Mouse (Mus musculus): ENCODE measurements around the gene Wdfy2. TPM values are rescaled to one million over a fixed set of nuclear protein-coding genes. Genes with fewer than 3 reads are reported as not detected.
"Not testable (repeated sequence)": the region's sequence is repeated elsewhere in the genome, so short reads cannot be mapped to it uniquely, and the experiment has no call there.

Wdfy2 gene
- polyA plus RNA-seq, 1 experiment, result 9.5 TPM

DNA sequence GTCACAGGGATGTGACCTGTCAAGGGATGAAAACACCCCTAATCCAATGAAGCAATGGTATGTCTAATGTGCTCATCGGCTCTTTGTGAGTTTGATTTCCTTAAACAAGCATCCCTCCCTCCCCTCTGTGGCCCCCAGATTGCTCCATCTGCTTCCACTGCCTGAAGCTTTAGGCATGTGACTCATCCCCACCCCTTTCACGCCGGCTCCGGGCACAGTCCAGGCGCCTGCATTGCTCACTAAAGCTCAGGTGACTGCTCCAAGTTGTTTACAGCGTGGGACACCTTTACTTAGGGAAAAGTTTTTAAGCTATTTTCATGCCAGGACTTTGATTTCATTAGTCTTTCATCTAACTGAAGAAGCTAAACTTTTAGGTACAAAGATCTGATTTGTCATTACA is 22.9 kb upstream of the Wdfy2 start:
- Histone ChIP-seq H3K4me3 (replicated peaks; ENCODE audit: extremely low read depth, low read depth, low read length) (no peak overlapping the region), H3K4me1 (ENCODE audit: control insufficient read depth, insufficient read depth, low read length) (no peaks in the 10 kb centered on the region)
- no peak for TF ChIP-seq POLR2A (IDR thresholded peaks at IDR 0.05; ENCODE audit: borderline replicate concordance, extremely low read depth, low read depth, low read length)
- no peak for TF ChIP-seq CTCF (IDR thresholded peaks at IDR 0.05; ENCODE audit: insufficient read depth, low read length)
- WGBS, result 69% methylated on average over 6 of the region's 6 CpGs
- no peak for DNase-seq

DNA sequence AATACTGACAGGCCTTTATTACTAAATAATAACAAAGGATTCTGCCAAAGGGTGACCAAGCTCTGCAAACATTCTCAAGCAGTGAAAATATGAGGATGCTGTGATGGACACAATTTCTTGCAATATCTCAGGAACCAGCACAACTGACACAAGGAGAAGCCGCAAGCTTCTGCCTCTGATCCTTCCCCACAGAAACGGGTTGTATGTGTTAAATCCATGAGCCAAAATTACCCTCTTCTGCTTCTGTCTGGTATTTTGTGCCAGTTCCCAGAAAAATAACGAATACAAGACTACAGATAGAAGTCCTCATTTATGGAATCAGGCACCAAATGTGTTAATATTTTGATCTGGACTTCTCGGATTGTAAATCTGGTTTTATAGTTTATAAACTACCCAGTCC is 20.7 kb upstream of the Wdfy2 start:
- no peak for DNase-seq
- H3K4me1 ChIP-seq (ENCODE audit: control insufficient read depth, insufficient read depth, low read length), result no peaks in the 10 kb centered on the region
- 80% methylated on average over 4 of the region's 4 CpGs for WGBS
- TF ChIP-seq CTCF (IDR thresholded peaks at IDR 0.05; ENCODE audit: insufficient read depth, low read length), result no peak
- no peak for TF ChIP-seq POLR2A (IDR thresholded peaks at IDR 0.05; ENCODE audit: borderline replicate concordance, extremely low read depth, low read depth, low read length)
- no peak overlapping the region for H3K4me3 ChIP-seq (replicated peaks; ENCODE audit: extremely low read depth, low read depth, low read length)

DNA sequence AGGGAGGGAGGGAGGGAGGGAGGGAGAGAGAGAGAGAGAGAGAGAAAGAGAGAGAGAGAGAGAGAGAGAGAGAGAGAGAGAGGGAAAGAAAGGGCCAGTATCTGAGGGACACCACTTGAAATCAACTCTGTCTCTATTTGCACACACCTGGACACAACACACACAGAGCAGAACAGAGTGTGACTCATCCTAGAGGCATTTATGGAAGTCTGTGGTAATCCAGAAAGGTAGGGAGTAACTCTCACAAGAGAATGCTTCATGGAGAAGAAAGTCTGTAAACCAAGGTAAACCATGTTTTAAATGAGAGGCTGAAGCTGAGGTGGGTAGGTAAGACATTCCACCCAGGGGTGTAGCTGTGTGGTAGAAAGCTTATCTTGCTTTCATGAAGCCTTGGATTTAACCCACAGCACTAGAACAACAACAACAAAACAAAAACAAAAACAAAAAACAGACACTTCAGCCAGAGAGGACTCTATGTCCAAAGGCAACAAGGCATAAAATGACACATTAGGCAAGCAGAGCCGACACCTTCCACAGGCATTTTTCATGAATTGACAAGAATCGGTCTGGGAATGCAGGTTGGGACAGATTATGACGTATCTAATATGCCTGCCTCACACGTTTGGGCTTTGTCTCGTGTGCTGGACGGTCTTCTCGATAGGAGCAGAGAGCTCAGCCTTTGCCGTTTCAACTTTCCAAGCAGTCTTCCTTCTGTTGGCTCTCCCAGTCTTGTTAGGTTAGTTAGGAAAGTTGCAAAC is 11.7 kb upstream of the Wdfy2 start:
- Histone ChIP-seq H3K4me3 (replicated peaks; ENCODE audit: extremely low read depth, low read depth, low read length) (no peak overlapping the region), H3K4me1 (ENCODE audit: control insufficient read depth, insufficient read depth, low read length) (no peaks in the 10 kb centered on the region)
- TF ChIP-seq CTCF (IDR thresholded peaks at IDR 0.05; ENCODE audit: insufficient read depth, low read length) (no peak), POLR2A (IDR thresholded peaks at IDR 0.05; ENCODE audit: borderline replicate concordance, extremely low read depth, low read depth, low read length) (no peak)
- no peak for DNase-seq
- WGBS, result 70% methylated on average over 8 of the region's 8 CpGs

DNA sequence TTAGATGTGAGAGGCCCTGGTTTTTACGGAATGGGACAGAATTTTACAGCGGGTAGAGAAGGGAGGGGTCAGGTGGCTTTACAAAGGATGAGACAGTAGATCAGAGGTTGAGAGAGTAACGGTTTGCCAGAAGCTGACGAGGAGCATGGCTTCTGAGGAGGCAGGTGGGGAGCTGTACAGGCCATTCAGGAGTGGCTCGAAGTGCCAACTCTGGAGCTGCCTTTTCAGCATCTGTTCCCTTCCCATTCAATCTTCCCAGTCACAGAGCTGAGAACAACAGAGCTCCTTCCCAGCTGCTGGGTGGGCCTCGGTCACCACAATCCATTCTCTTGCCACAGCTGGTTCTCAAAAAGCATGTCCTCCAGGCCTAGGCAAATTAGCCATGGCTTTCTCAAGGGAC is 8.2 kb upstream of the Wdfy2 start:
- H3K4me1 ChIP-seq (ENCODE audit: control insufficient read depth, insufficient read depth, low read length), result no peaks in the 10 kb centered on the region
- no peak for DNase-seq
- no peak overlapping the region for H3K4me3 ChIP-seq (replicated peaks; ENCODE audit: extremely low read depth, low read depth, low read length)
- TF ChIP-seq POLR2A (IDR thresholded peaks at IDR 0.05; ENCODE audit: borderline replicate concordance, extremely low read depth, low read depth, low read length) (no peak), CTCF (IDR thresholded peaks at IDR 0.05; ENCODE audit: insufficient read depth, low read length) (no peak)
- WGBS, result 62% methylated on average over 6 of the region's 6 CpGs

DNA sequence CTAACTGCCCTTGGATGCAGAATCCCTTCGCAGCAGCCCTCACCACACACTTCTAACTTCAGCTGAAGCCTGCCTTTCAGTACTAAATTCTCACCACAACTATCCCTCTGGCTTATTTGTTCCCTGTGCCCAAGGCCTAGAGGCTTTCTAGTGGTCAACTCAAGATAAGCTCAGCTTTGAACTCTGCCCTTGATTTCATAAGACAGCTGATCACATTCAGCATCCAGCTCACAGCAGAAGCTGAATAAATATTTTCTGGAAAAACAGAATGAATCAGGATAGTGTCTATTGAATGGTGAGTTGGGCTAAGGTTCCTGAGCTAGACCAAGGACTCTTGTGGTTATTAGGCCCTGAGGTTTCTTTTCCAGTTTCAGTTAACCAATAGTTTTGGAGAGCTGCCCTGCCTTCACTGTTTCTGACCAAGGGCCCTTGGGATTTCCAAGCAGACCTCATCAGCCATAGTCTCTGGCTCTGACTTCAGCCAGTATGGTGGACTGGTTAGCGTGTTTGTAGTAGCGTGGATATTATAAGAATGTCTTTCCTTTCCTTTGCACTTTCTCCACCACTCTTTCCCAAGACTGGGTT is 5.7 kb upstream of the Wdfy2 start:
- 91% methylated on average over 3 of the region's 3 CpGs for WGBS

DNA sequence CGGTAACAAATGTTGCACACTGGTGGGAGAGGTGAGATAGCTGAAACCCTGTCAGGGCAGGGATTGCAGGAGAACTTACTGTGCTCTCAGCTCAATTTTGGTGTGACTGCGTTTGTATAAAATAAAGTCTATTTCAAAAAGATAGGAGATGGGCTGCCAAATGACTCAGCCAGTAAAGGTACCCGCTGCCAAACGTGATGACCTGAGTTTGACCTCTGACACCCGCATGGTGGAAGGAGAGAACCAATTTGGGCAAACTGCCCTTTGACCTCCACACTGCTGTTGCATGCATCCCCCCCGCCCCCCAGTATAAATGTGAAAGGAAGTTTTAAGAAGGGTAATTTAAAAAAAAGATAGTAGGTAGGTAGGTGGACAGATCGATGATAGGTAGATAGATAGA is 4.4 kb upstream of the Wdfy2 start:
- TF ChIP-seq CTCF (IDR thresholded peaks at IDR 0.05; ENCODE audit: insufficient read depth, low read length) (no peak), POLR2A (IDR thresholded peaks at IDR 0.05; ENCODE audit: borderline replicate concordance, extremely low read depth, low read depth, low read length) (no peak)
- 73% methylated on average over 7 of the region's 7 CpGs for WGBS
- no peak for DNase-seq
- no peak overlapping the region for H3K4me3 ChIP-seq (replicated peaks; ENCODE audit: extremely low read depth, low read depth, low read length)
- no peaks in the 10 kb centered on the region for H3K4me1 ChIP-seq (ENCODE audit: control insufficient read depth, insufficient read depth, low read length)

More for the DNA sequence above, 5.7 kb upstream of the Wdfy2 start:
- Histone ChIP-seq H3K4me3 (replicated peaks; ENCODE audit: extremely low read depth, low read depth, low read length) (no peak overlapping the region), H3K4me1 (ENCODE audit: control insufficient read depth, insufficient read depth, low read length) (no peaks in the 10 kb centered on the region)
- DNase-seq, result no peak
- TF ChIP-seq CTCF (IDR thresholded peaks at IDR 0.05; ENCODE audit: insufficient read depth, low read length) (no peak), POLR2A (IDR thresholded peaks at IDR 0.05; ENCODE audit: borderline replicate concordance, extremely low read depth, low read depth, low read length) (no peak)

DNA sequence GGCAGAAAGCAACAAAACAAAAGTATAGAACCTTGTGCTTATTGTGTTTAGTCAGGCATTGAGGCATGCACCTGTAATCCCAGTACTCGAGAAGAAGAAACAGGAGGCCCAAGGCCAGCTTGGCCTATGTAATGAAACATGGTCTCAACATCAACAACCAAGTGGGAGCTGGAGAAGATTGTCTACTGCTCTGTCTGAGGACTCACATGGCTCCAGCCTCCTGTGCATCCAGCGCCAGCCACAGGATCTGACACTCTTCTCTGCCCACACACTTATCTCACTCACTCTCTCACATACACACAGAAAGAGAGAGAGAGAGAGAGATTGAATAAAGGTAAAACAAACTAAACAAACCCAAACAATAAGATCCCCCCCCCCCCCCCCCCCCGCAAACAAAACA is 3.9 kb upstream of the Wdfy2 start:
- TF ChIP-seq POLR2A (IDR thresholded peaks at IDR 0.05; ENCODE audit: borderline replicate concordance, extremely low read depth, low read depth, low read length) (no peak), CTCF (IDR thresholded peaks at IDR 0.05; ENCODE audit: insufficient read depth, low read length) (no peak)
- Histone ChIP-seq H3K4me1 (ENCODE audit: control insufficient read depth, insufficient read depth, low read length) (no peaks in the 10 kb centered on the region), H3K4me3 (replicated peaks; ENCODE audit: extremely low read depth, low read depth, low read length) (no peak overlapping the region)
- 58% methylated on average over 3 of the region's 3 CpGs for WGBS
- no peak for DNase-seq

DNA sequence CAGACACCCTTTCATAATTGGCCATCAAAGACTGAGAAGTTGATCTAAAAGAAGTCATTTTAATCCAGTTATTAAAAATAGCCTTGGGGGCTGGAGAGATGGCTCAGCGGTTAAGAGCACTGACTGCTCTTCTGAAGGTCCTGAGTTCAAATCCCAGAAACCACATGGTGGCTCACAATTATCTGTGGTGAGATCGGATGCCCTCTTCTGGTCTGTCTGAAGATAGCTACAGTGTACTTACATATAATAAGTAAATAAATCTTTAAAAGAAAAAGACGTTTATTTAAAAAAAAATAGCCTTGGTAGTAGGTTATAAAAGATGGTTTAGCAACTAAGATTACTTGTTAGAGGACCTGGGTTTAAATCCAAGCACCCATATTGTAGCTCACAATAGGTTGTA is 1.7 kb upstream of the Wdfy2 start:
- not testable (repeated sequence) for H3K4me1 ChIP-seq (ENCODE audit: control insufficient read depth, insufficient read depth, low read length); H3K4me3 ChIP-seq (replicated peaks; ENCODE audit: extremely low read depth, low read depth, low read length); DNase-seq
- WGBS, result 76% methylated on average over 3 of the region's 3 CpGs

DNA sequence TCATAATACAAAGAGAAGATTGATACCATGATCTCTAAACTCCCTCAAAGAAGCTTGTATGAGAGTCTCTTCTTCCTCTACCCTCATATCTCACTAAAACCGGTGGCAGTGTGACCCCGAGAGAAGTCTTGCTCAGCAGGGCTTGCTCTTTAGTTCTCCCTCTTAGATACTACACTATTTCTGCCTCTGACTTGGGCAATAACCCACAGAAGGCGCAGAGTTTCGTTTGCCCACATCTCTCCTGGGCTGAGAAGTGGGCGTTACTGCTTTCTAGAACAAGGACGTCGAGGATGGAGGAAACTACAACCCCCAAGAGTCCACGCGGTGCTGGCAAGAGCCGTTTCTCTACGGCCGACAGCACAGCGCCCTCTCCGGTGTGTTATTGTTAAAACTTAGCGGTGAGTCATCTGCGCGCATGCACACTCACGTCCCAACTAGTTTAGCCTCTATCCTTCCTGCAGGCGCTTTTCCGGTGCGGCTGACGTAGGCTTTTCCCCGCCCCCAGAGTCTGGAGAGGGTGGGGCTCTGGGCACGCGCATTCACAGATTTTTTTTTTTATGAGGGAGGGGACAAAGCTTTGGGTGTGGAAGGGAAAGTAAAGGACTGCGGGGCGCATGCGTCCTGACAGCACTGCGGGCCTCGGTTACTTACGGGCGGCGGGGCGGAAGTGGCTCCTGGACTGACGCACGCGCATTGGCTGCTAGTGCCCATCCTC is 395 bp upstream of the Wdfy2 start:
- under 1% methylated on average over 37 of the region's 37 CpGs for WGBS
- Histone ChIP-seq H3K4me1 (ENCODE audit: control insufficient read depth, insufficient read depth, low read length) (peaks cover 2% of the 10 kb centered on the region; the same call in 1 of the 2 replicates), H3K4me3 (replicated peaks; ENCODE audit: extremely low read depth, low read depth, low read length) (peak overlapping the region; percentile 53)
- peak; percentile 94 for DNase-seq
- TF ChIP-seq CTCF (IDR thresholded peaks at IDR 0.05; ENCODE audit: insufficient read depth, low read length) (peak; percentile 91), POLR2A (IDR thresholded peaks at IDR 0.05; ENCODE audit: borderline replicate concordance, extremely low read depth, low read depth, low read length) (0 out of 2 replicates have a peak, but pooled peaks have one; percentile 23)

Data from lung, adult 2 months (tissue).